Mouse (Mus musculus) heart, adult 10 weeks (tissue): Measurements from ENCODE around the gene Slc9a5. TPM values are rescaled to one million over a fixed set of nuclear protein-coding genes. Genes with fewer than 3 reads are reported as not detected.

Experiments used
- polyA plus RNA-seq: library from polyadenylated mRNA; stranded (reverse); fragments of 350-450 nt; fragmentation: Illumina TruSeq; extraction: RNeasy Lipid Tissue Mini Kit (QIAGEN cat#74804); gene quantifications from one replicate; pipeline ENCODE4 v1.2.3, GENCODE M21; 2014; ENCODE audit warnings: low read depth, low replicate concordance

The Slc9a5 gene
- 0.92 TPM for polyA plus RNA-seq

GRCm38 (mm10) chr8:105348450-105349095 is at the start of gene Slc9a5:
TSS of gene Slc9a5 (plus strand) at chr8:105348843.

GRCm38 (mm10) chr8:105305211-105306145 is 43.2 kb upstream of the Slc9a5 start, which contains the start of gene Elmo3:
TSS of gene Elmo3 (plus strand) at chr8:105305601.

GRCm38 (mm10) chr8:105326141-105326672 is 22.4 kb upstream of the Slc9a5 start, which contains the start of the genes Lrrc29 and Tmem208:
TSS of gene Lrrc29 (minus strand) at chr8:105326278.
TSS of gene Tmem208 (plus strand) at chr8:105326354.

GRCm38 (mm10) chr8:105347428-105348221 is 1.0 kb upstream of the Slc9a5 start, which contains the start of gene Fhod1:
TSS of gene Fhod1 (minus strand) at chr8:105347953.

GRCm38 (mm10) chr8:105373032-105373431 is 24.4 kb downstream of the Slc9a5 start, which contains the start of gene Plekhg4:
TSS of gene Plekhg4 (plus strand) at chr8:105373274.

GRCm38 (mm10) chr8:105413391-105413790 is 64.7 kb downstream of the Slc9a5 start, which contains the start of the genes Kctd19 and Lrrc36:
TSS of gene Kctd19 (minus strand) at chr8:105413502.
TSS of gene Lrrc36 (plus strand) at chr8:105413571.

Other genes starting within 250 kb of the Slc9a5 start
- not detected for gene Ces4a, start 217.0 kb upstream of the Slc9a5 start, polyA plus RNA-seq
- gene Cbfb, start 178.2 kb upstream of the Slc9a5 start, polyA plus RNA-seq: 22.1 TPM
- gene D230025D16Rik, start 123.7 kb upstream of the Slc9a5 start, polyA plus RNA-seq: 18.1 TPM
- 4.2 TPM for gene B3gnt9, start 93.7 kb upstream of the Slc9a5 start, polyA plus RNA-seq
- 3.1 TPM for gene Tradd, start 84.2 kb upstream of the Slc9a5 start, polyA plus RNA-seq
- 2.7 TPM for gene Fbxl8, start 84.2 kb upstream of the Slc9a5 start, polyA plus RNA-seq
- gene Hsf4, start 79.0 kb upstream of the Slc9a5 start, polyA plus RNA-seq: 5.8 TPM
- gene Nol3, start 72.7 kb upstream of the Slc9a5 start, polyA plus RNA-seq: 30.7 TPM
- 2.0 TPM for gene 4931428F04Rik, start 59.0 kb upstream of the Slc9a5 start, polyA plus RNA-seq
- 7.5 TPM for gene Exoc3l, start 52.7 kb upstream of the Slc9a5 start, polyA plus RNA-seq
- gene E2f4, start 51.2 kb upstream of the Slc9a5 start, polyA plus RNA-seq: 31.1 TPM
- 1.9 TPM for gene Elmo3, start 43.2 kb upstream of the Slc9a5 start, polyA plus RNA-seq
- gene Lrrc29, start 22.6 kb upstream of the Slc9a5 start, polyA plus RNA-seq: 0.60 TPM
- 38.9 TPM for gene Tmem208, start 22.5 kb upstream of the Slc9a5 start, polyA plus RNA-seq
- gene Fhod1, start 890 bp upstream of the Slc9a5 start, polyA plus RNA-seq: 8.3 TPM
- not detected for gene Plekhg4, start 24.4 kb downstream of the Slc9a5 start, polyA plus RNA-seq
- gene Kctd19, start 64.7 kb downstream of the Slc9a5 start, polyA plus RNA-seq: not detected
- 1.1 TPM for gene Lrrc36, start 64.7 kb downstream of the Slc9a5 start, polyA plus RNA-seq
- 66.4 TPM for gene Tppp3, start 122.7 kb downstream of the Slc9a5 start, polyA plus RNA-seq
- gene Zdhhc1, start 148.1 kb downstream of the Slc9a5 start, polyA plus RNA-seq: 23.5 TPM
- not detected for gene Hsd11b2, start 169.9 kb downstream of the Slc9a5 start, polyA plus RNA-seq
- 51.3 TPM for gene Atp6v0d1, start 217.2 kb downstream of the Slc9a5 start, polyA plus RNA-seq